Mouse (Mus musculus) lung, embryonic 16.5 days (tissue): ENCODE measurements at regions not wholly inside any gene's neighbourhood (a gene's known extent, or its start where the extent isn't known, plus 50 kb on each side); places are given as distances from the start of the nearest gene placed in this dataset.
"Not testable (repeated sequence)": the region's sequence is repeated elsewhere in the genome, so short reads cannot be mapped to it uniquely, and the experiment has no call there.

Experiments used
- ATAC-seq: fragments of 200-750 bp; cut with Nextera tagmentation; 2 replicates; pipeline ENCODE4 v1.8.0; 2017; ENCODE audit warnings: low read depth, mild to moderate bottlenecking, moderate library complexity
- H3K27ac ChIP-seq: fragments of 300-500 bp; sonication (generic); 2 replicates; pipeline ENCODE4 v1.5.1; 2014; ENCODE audit warnings: mild to moderate bottlenecking, control low read depth, low read length
- H3K27me3 ChIP-seq: fragments of 300-500 bp; sonication (generic); 2 replicates; pipeline ENCODE4 v1.6.1; 2014; ENCODE audit warnings: low read depth, low read length, mixed read lengths; ENCODE audit not compliant: control insufficient read depth, insufficient read depth
- H3K36me3 ChIP-seq: fragments of 300-500 bp; sonication (generic); 2 replicates; pipeline ENCODE4 v1.6.1; 2014; ENCODE audit warnings: low read length; ENCODE audit not compliant: control insufficient read depth, insufficient read depth
- H3K4me1 ChIP-seq: fragments of 300-500 bp; sonication (generic); replicated peaks from 2 replicates; pipeline ENCODE4 v1.6.1; 2014; ENCODE audit warnings: low read length, mixed read lengths; ENCODE audit not compliant: control insufficient read depth, insufficient read depth
- H3K4me2 ChIP-seq: fragments of 300-500 bp; sonication (generic); 2 replicates; pipeline ENCODE4 v1.6.1; 2014; ENCODE audit warnings: low read depth, low read length, control low read depth
- H3K4me3 ChIP-seq: fragments of 300-500 bp; sonication (generic); 2 replicates; pipeline ENCODE4 v1.5.1; 2014; ENCODE audit warnings: mild to moderate bottlenecking, low read length, control low read depth
- H3K9ac ChIP-seq: fragments of 300-500 bp; sonication (generic); 2 replicates; pipeline ENCODE4 v1.6.1; 2014; ENCODE audit warnings: low read length, control low read depth
- H3K9me3 ChIP-seq: fragments of 300-500 bp; sonication (generic); 2 replicates; pipeline ENCODE4 v1.6.1; 2016; ENCODE audit warnings: low read length; ENCODE audit not compliant: control insufficient read depth
- WGBS: fragments of 180-500 bp; shearing (Covaris S2); extraction: QIAGEN DNeasy Blood & Tissue Kit; methylation state at CpG from one replicate; pipeline ENCODE4 v1.1.7; 2014; 5-methylcytosine and 5-hydroxymethylcytosine counted together

DNA sequence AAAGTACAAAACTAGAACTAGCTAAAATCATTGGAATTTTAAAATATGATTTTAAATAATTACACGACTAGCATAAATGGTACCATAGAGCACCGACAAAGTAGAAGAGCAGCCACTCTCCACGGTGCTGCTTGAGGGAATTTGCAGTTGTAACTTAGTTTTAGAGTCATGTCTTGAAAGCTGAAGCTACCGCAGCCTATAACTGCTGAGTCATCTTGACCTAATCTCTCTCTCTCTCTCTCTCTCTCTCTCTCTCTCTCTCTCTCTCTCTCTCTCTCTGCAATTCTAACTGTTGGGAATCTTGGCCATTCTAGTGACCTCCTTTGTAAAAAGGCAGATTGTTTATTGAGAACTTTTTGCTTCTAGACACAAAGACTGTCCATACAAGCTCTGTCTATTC is 177.5 kb downstream of the Nuak1 start:
- Histone ChIP-seq H3K27ac (no peak overlapping the region), H3K9me3 (no peaks in the 10 kb centered on the region), H3K9ac (no peak overlapping the region), H3K4me2 (no peak overlapping the region), H3K36me3 (no peaks in the 10 kb centered on the region), H3K4me1 (no peaks in the 10 kb centered on the region), H3K27me3 (no peaks in the 10 kb centered on the region), H3K4me3 (no peak overlapping the region)
- WGBS: 83% methylated on average over 4 of the region's 4 CpGs
- no peak for ATAC-seq

- ATAC-seq: peak; percentile 52
- Histone ChIP-seq H3K27me3 (no peaks in the 10 kb centered on the region), H3K27ac (no peak overlapping the region), H3K9me3 (no peaks in the 10 kb centered on the region), H3K4me2 (no peak overlapping the region), H3K36me3 (no peaks in the 10 kb centered on the region), H3K4me3 (no peak overlapping the region), H3K9ac (no peak overlapping the region), H3K4me1 (peaks cover 3% of the 10 kb centered on the region; the same call in 1 of the 2 replicates)
- 59% methylated on average over 6 of the region's 6 CpGs for WGBS
Measured at GRCm38 (mm10) chr10:84285832-84286506, 154.4 kb downstream of the Nuak1 start.

GRCm38 (mm10) chr10:84294422-84294821 is 146.0 kb downstream of the Nuak1 start:
- Histone ChIP-seq H3K36me3 (no peaks in the 10 kb centered on the region), H3K4me1 (no peaks in the 10 kb centered on the region), H3K9me3 (no peaks in the 10 kb centered on the region), H3K4me2 (no peak overlapping the region), H3K27me3 (no peaks in the 10 kb centered on the region), H3K4me3 (no peak overlapping the region), H3K27ac (no peak overlapping the region), H3K9ac (no peak overlapping the region)
- ATAC-seq: no peak
- WGBS: 69% methylated on average over 4 of the region's 4 CpGs

DNA sequence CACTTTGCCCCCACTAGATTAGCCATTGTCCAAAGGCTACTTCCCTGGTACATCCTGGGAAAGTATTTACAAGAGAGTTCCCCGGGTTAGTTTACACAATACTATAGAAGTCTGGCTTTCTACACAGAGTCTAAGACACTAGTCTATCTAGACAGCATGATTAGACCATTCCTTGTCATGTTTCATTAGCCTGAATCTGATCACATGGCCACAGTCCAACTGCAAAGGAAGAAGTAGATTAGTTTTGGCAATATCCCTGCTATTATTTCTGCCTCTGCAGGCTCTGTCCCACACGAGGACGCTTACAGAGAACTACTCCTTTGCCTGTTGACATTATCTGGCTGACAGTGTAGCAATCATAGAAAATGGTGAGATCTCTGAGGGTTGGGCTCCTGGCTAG is 144.2 kb downstream of the Nuak1 start:
- 56% methylated on average over 3 of the region's 3 CpGs for WGBS
- ATAC-seq: no peak
- Histone ChIP-seq H3K9me3 (no peaks in the 10 kb centered on the region), H3K27ac (no peak overlapping the region), H3K27me3 (no peaks in the 10 kb centered on the region), H3K4me2 (no peak overlapping the region), H3K4me1 (no peaks in the 10 kb centered on the region), H3K9ac (no peak overlapping the region), H3K36me3 (no peaks in the 10 kb centered on the region), H3K4me3 (no peak overlapping the region)

DNA sequence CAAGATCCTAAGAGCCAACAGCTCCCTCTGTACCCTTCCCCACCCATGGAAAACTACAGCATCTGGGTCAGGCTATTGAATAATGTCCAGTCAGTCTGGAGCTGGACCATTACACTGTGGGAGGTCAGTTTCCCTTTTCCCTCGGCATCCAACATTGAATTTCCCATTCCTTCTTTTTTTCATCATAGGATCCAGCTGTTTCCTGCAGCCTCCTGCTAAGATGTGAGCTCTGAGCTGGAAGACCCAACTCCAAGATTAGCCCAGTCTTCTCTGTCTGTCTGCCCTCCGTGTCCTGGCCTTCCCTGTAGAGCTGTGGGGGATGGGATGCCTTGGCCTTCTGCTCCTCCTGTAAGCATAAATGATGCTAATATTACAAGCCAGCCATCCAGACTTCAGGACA is 138.8 kb downstream of the Nuak1 start:
- ATAC-seq: no peak
- H3K27me3 ChIP-seq: no peaks in the 10 kb centered on the region
- H3K9ac ChIP-seq: no peak overlapping the region
- WGBS: 66% methylated on average over 2 of the region's 2 CpGs
- no peak overlapping the region for H3K4me3 ChIP-seq
- no peaks in the 10 kb centered on the region for H3K4me1 ChIP-seq
- H3K27ac ChIP-seq: no peak overlapping the region
- H3K4me2 ChIP-seq: no peak overlapping the region
- no peaks in the 10 kb centered on the region for H3K36me3 ChIP-seq
- no peaks in the 10 kb centered on the region for H3K9me3 ChIP-seq

- no peaks in the 10 kb centered on the region for H3K36me3 ChIP-seq
- peak; percentile 38; the same call in 1 of the 2 replicates for ATAC-seq
- H3K4me3 ChIP-seq: no peak overlapping the region
- H3K27ac ChIP-seq: no peak overlapping the region
- H3K9ac ChIP-seq: no peak overlapping the region
- H3K9me3 ChIP-seq: no peaks in the 10 kb centered on the region
- H3K27me3 ChIP-seq: no peaks in the 10 kb centered on the region
- no peaks in the 10 kb centered on the region for H3K4me1 ChIP-seq
- H3K4me2 ChIP-seq: no peak overlapping the region
- WGBS: 56% methylated on average over 7 of the region's 7 CpGs
Measured at GRCm38 (mm10) chr10:84302821-84303520, 137.4 kb downstream of the Nuak1 start.

GRCm38 (mm10) chr10:84308746-84309145 is 131.7 kb downstream of the Nuak1 start:
- H3K4me2 ChIP-seq, H3K4me3 ChIP-seq: not testable (repeated sequence)
- 89% methylated on average over 17 of the region's 17 CpGs for WGBS

DNA sequence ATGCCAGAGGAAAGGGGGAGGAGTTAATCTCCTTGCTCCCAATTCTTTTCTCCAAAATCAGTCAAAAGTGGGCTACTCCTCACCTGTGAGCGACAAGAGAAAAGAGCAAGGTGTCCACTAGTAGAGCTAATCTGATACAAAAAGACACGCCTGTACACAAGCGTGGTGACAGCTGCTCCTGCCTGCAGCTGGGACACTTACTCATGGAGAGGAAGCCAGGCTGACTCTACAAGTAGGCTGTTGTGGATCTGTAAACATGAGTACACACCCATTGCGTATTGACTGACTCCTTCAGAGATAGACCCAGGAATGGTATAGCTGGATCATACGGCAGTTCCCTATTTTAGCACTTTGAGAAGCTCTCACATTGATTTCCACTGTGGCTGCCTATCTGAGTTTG is 129.7 kb downstream of the Nuak1 start:
- WGBS: 87% methylated on average over 5 of the region's 5 CpGs

More at GRCm38 (mm10) chr10:84308746-84309145, 131.7 kb downstream of the Nuak1 start:
- not testable (repeated sequence) for ATAC-seq, H3K9me3 ChIP-seq, H3K27ac ChIP-seq, H3K27me3 ChIP-seq, H3K36me3 ChIP-seq, H3K4me1 ChIP-seq, H3K9ac ChIP-seq

GRCm38 (mm10) chr10:84312656-84313055 is 127.7 kb downstream of the Nuak1 start:
- no peaks in the 10 kb centered on the region for H3K27me3 ChIP-seq
- WGBS: 74% methylated on average over 7 of the region's 7 CpGs
- H3K9me3 ChIP-seq: no peaks in the 10 kb centered on the region
- no peak overlapping the region for H3K27ac ChIP-seq
- H3K4me1 ChIP-seq: no peaks in the 10 kb centered on the region
- ATAC-seq: no peak
- no peaks in the 10 kb centered on the region for H3K36me3 ChIP-seq
- no peak overlapping the region for H3K9ac ChIP-seq
- no peak overlapping the region for H3K4me2 ChIP-seq
- no peak overlapping the region for H3K4me3 ChIP-seq

More for the DNA sequence above, 129.7 kb downstream of the Nuak1 start:
- Histone ChIP-seq H3K9ac (no peak overlapping the region), H3K27ac (no peak overlapping the region), H3K4me2 (no peak overlapping the region), H3K9me3 (no peaks in the 10 kb centered on the region), H3K27me3 (no peaks in the 10 kb centered on the region), H3K4me1 (no peaks in the 10 kb centered on the region), H3K4me3 (no peak overlapping the region), H3K36me3 (no peaks in the 10 kb centered on the region)
- ATAC-seq: no peak
